Mouse (Mus musculus) embryo, embryonic 11.5 days (tissue): ENCODE measurements around the gene Tff1.
A peak's percentile ranks its signal among the peaks of the same experiment; 100 is the strongest.

ENCODE experiments used
- DNase-seq: peaks from one replicate; pipeline ENCODE4 v3.0.0-alpha.2; 2012; ENCODE audit warnings: low read depth, low spot score

Tff1 gene

GRCm38 (mm10) chr17:31165127-31165526, at the start of gene Tff1:
Tff1 (minus strand) TSS chr17:31165277.
- no peak for DNase-seq

- DNase-seq: no peak
Measured at GRCm38 (mm10) chr17:31211881-31212280, 46.8 kb upstream of the Tff1 start.

GRCm38 (mm10) chr17:31210299-31210698, 45.2 kb upstream of the Tff1 start:
- no peak for DNase-seq

DNA sequence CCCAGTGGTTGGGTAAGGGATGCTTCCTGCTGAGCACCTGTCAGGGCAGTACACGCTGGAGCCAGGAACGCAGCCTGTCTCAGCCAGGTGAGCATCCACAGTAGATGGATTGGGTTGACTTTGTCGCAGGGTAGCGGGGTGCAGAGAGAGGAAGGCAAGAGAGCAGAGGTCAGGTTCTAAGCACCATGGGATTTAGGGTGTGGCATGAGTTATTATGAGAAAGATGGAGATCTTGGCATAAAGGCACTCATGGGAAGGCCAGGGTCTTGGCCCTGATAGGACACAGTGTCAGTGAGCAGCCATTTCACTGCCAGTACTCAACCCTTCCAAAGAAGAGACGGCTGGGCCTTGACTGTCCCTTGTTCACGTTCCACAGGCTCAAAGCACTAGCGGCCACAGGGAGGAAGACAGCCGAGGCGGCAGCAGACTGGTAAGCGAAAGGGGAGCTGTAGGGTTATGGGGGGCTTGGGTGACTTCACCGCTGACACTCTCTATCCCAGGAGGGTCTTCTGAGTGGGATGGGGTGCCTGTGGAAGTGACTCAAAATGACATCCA, 44.4 kb upstream of the Tff1 start:
- DNase-seq: no peak

- no peak for DNase-seq
Measured at GRCm38 (mm10) chr17:31208654-31209053, 43.6 kb upstream of the Tff1 start.

DNA sequence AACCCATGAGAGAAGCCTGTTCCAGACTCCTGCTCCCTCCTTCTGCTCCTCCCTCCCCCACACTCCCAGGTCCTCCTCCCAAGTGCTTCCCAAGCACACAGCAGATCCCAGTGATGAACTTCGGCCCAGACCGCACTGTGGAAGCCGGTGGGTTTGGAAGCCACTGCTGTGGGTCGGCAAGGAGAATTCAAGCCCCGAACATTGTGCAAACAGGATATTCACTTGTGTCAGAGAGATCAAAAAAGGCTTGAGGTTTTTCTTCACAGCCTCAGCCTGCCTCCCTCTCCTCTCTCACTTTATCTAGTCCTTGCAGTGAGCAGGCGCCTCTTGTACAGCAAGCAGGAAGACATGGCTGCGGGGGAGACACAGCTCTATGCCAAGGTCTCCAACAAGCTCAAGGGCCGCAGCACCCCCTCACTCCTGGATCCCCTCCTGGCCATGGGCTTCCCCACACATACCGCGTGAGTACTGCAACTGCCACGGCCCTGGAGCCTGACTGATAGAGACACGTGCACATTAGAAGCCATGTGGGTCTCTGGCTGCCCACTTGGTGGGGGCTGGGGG, 42.8 kb upstream of the Tff1 start, which contains the start of gene Ubash3a:
TSS of gene Ubash3a (plus strand) at position 103 of the 564 bp plus-strand sequence.
- no peak for DNase-seq

DNA sequence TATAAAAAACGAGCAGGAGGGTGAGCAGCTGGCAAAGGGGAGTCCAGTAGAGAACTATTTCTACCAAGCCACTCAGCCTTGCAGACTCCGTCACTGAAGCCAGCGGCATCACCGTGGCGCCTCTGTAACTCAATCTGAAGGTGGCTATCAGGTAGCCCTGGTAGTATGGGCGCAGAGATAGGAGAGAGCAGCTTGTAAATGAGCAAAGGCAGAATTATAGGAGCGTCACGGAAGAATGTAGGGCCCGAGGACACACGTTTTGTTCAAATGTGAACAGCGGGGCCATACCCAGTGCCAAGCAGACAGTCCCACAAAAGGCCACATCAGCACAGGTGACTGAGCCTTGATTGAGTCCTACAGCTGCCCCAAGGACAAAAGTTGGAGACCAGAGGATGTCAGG, 33.8 kb upstream of the Tff1 start, which contains the start of gene Tmprss3:
TSS of gene Tmprss3 (minus strand) at position 101 of the 400 bp plus-strand sequence.
- no peak for DNase-seq

- no peak for DNase-seq
Measured at GRCm38 (mm10) chr17:31196283-31196682, 31.2 kb upstream of the Tff1 start.

DNA sequence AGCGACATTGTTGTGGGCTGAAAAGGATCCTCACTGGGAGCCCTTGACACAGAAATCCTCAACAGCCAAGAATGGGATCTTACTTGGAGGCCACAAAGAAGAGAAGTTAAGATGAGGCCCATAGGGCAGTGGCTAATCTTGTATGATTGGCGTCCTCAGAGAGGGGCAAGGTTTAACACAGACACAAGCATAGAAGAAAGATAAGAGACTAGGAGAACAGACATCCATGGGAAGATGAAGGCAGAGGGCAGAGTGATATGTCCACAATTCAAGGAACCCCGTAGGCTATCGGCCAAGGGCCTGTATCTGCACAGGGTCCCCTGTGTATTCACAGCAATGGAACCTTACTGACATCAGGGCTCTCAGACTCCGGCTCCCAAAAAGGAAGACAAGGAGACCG, 30.1 kb upstream of the Tff1 start:
- no peak for DNase-seq

GRCm38 (mm10) chr17:31193360-31193759, 28.3 kb upstream of the Tff1 start:
- DNase-seq: no peak

GRCm38 (mm10) chr17:31192663-31193062, 27.6 kb upstream of the Tff1 start:
- DNase-seq: no peak

- DNase-seq: no peak
Measured at GRCm38 (mm10) chr17:31191825-31192224, 26.7 kb upstream of the Tff1 start.

GRCm38 (mm10) chr17:31187370-31187769, 22.3 kb upstream of the Tff1 start:
- DNase-seq: peak; percentile 42

DNA sequence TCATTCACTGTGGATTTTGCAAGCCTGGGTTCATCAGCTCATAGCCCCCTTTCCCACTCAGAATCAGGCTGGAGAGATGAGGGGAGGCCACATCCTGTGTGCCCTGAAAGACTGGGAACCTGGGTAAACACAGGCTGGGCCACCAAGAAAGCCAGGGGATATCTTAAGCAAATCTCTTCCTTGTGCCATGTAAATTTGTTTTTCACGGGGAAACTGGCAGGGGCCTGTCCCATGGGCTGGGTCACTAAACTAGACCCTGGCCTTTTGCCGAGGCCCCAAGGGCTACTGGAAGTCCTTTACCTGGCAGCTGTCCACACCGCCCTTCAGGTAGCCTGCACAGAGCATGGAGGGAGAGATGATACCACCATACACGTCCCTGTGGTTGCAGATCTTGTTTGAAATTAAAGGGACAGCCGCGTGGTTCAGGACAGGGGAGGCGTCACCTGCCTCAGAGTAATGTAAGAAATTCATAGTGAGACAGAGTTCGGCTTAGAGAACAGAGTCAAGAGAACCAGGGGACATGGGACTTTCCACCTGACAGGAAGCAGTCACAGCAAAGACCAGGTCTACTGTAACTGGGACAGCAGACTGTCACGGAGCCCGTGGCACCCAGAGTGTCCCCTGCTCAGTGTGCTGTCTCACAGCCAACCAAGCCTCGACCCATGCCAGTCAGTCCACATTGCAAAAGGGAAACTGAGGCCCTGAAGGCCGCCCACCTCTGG, 19.4 kb upstream of the Tff1 start:
- DNase-seq: no peak

GRCm38 (mm10) chr17:31183180-31183974, 18.3 kb upstream of the Tff1 start:
- no peak for DNase-seq

GRCm38 (mm10) chr17:31181490-31181889, 16.4 kb upstream of the Tff1 start:
- DNase-seq: no peak

DNA sequence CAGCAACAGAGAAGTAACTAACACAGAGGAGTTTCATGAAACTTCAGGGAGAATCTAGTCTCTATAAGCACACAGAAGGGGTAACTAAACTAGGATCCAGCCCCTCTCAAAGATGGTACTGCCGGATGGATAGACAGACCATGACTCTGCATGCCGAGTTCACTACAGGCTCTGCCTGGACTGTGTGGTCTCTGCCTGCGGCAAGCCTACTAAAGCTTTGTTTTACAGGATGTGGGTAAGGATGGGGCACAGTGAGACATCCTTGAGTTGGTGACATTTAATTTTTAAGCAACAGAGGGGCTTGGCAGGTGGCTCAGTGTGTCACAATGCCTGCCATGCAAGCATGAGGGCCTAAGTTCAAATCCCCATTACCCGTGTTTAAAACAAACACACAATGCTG, 11.2 kb upstream of the Tff1 start:
- DNase-seq: no peak

DNA sequence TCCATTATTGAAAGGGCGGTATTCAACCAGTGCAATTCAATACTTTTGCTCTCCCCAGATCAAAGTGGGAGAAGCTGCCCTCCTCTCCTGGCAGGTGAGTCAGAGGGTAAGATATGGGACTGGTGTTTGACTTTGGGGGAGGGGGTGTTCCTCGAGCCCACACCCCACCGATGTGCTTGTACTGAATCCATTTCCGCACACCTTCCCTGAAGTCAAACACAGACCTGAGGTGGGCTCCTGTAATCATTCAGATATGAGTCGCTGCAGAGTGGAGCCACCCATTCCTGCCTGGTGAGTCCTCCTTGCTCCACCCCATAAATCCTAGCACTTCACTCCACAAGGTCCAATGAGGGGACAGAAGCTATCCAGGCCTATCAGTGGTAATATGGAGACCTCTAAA, 4.7 kb upstream of the Tff1 start:
- DNase-seq: no peak

DNA sequence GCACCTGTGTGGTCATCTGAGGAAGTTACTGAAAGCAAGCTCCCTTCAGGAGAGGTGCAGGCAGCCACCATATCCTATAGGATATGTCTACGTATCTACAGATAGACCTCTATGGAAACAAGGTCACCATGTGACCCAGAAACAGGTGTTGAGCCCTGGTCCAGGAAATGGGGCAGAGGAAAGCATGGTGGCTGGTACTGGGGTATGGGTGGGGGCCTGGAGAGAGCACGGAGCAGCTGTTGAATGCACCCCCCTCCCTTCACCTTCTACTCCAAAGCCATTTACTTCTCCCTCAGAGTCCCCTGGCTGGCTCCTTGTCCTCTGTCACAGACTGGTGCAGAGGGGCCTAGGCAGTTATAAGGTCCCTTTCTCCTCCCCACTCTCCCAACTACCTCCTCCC, 1.3 kb downstream of the Tff1 start:
- no peak for DNase-seq

GRCm38 (mm10) chr17:31162607-31163006, 2.5 kb downstream of the Tff1 start:
- DNase-seq: no peak

DNA sequence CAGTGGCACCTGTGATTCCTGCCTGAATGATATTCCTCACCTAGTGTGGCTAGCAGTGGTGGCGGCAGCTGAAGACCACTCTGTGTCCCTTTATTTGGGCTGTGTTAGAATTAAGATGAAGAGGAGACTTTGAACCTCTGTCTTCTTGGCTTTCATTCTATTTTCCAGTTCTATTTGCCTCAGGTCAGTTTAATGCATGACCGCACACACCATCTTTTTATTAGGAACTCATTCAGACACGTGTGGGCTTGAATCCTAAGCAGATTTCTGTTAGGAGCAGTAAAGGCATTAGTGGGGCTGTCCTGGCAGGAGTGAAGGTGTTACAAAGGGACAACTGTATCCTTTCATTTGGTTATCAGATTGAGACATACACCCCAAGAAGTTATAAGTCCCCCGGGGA, 4.8 kb downstream of the Tff1 start:
- no peak for DNase-seq

DNA sequence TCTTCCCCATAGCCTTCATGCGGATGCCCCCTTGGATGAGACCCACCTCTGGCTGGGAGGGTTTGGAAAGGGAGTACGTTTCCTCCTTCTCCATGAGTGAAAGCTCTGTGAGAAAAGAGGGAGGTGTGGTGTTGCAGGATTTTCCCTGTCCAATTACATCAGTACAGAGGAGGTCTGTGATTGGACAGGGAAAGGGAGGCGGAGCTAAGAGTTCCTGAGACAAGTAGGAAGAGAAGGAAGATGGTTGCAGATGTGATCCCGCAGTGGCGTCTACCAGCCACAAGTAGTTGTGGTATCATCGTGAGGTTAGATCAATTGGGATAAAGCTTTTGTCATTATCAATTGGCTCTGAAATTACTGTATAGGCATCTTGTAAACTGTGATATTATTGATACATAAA, 7.2 kb downstream of the Tff1 start:
- no peak for DNase-seq
